Mouse (Mus musculus): Measurements from ENCODE around the gene Ccp110. TPM values are rescaled to one million over a fixed set of nuclear protein-coding genes. Genes with fewer than 3 reads are reported as not detected.

Gene Ccp110
- polyA plus RNA-seq, 1 experiment from 2014 or later = 19.6 TPM

- Histone ChIP-seq H3K27me3 (ENCODE audit: control insufficient read depth, insufficient read depth, low read length) (no peaks in the 10 kb centered on the region), H3K27ac (ENCODE audit: low read depth, low read length) (no peak overlapping the region), H3K36me3 (ENCODE audit: control insufficient read depth, insufficient read depth, low read length) (no peaks in the 10 kb centered on the region), H3K4me1 (ENCODE audit: control insufficient read depth, insufficient read depth, low read length) (no peaks in the 10 kb centered on the region), H3K4me2 (ENCODE audit: low read depth, low read length) (no peak overlapping the region), H3K4me3 (ENCODE audit: low read depth, low read length) (no peak overlapping the region), H3K9ac (replicated peaks; ENCODE audit: low read depth, low read length) (no peak overlapping the region), H3K9me3 (ENCODE audit: control insufficient read depth, low read length) (no peaks in the 10 kb centered on the region)
- 46% methylated on average over 1 of the region's 1 CpGs for WGBS
- ATAC-seq (ENCODE audit: low read depth) = no peak
These were observed 57.3 kb downstream of the Ccp110 start for GRCm38 (mm10) chr7:118769655-118770054.

DNA sequence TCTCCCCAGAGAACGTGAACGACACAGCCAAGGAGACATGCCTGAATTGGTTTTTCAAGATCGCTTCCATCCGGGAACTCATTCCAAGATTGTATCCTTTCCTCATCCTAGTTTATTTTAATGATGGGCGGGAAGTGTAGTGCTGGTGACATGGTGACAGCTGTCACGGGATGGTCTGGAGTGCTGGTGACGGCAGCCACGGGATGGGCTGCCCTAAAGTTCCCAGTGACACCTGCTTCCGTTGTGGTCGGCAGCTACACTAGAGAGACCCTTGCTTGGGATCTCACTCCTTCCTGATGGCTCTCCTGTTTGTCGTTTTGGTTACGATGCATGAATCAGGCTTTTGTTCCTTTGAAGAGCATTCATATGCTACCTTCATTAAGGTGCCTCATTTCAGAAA is 60.7 kb downstream of the Ccp110 start:
- Histone ChIP-seq H3K36me3 (ENCODE audit: control insufficient read depth, insufficient read depth, low read length) (peaks cover 12% of the 10 kb centered on the region; the same call in 1 of the 2 replicates), H3K4me2 (ENCODE audit: low read depth, low read length) (no peak overlapping the region)
- ATAC-seq (ENCODE audit: low read depth) = no peak

DNA sequence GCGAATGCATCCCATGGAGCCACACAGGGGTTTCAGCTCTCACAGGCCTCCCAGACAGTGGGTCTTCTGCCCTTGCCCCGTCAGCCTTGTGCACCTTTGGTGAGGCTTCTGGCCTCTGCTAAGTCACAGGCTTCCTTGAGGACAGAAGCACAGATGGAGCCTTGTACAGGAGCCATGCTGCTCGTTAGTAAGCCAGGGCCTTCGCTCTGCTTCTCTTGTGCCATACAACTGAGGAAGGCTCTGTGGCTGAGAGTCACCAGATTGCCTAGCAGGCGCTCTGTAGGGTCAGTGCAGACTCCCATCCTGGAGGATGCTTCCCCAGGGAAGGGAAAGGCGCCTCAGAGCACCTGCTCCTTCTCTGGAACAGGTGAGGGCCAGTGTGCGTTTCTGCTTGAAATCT is 63.6 kb downstream of the Ccp110 start:
- no peak overlapping the region for H3K9ac ChIP-seq (replicated peaks; ENCODE audit: low read depth, low read length)
- 78% methylated on average over 7 of the region's 7 CpGs for whole genome bisulfite sequencing
- peaks cover 19% of the 10 kb centered on the region; the same call in 1 of the 2 replicates for H3K36me3 ChIP-seq (ENCODE audit: control insufficient read depth, insufficient read depth, low read length)
- ATAC-seq (ENCODE audit: low read depth) = no peak
- no peak overlapping the region for H3K4me2 ChIP-seq (ENCODE audit: low read depth, low read length)
- H3K27ac ChIP-seq (ENCODE audit: low read depth, low read length) = no peak overlapping the region
- no peaks in the 10 kb centered on the region for H3K9me3 ChIP-seq (ENCODE audit: control insufficient read depth, low read length)
- no peak overlapping the region for H3K4me3 ChIP-seq (ENCODE audit: low read depth, low read length)
- no peaks in the 10 kb centered on the region for H3K4me1 ChIP-seq (ENCODE audit: control insufficient read depth, insufficient read depth, low read length)
- no peaks in the 10 kb centered on the region for H3K27me3 ChIP-seq (ENCODE audit: control insufficient read depth, insufficient read depth, low read length)

More for the DNA sequence above, 60.7 kb downstream of the Ccp110 start:
- no peak overlapping the region for H3K4me3 ChIP-seq (ENCODE audit: low read depth, low read length)
- no peaks in the 10 kb centered on the region for H3K4me1 ChIP-seq (ENCODE audit: control insufficient read depth, insufficient read depth, low read length)
- H3K27ac ChIP-seq (ENCODE audit: low read depth, low read length) = no peak overlapping the region
- H3K27me3 ChIP-seq (ENCODE audit: control insufficient read depth, insufficient read depth, low read length) = no peaks in the 10 kb centered on the region
- H3K9me3 ChIP-seq (ENCODE audit: control insufficient read depth, low read length) = no peaks in the 10 kb centered on the region
- H3K9ac ChIP-seq (replicated peaks; ENCODE audit: low read depth, low read length) = no peak overlapping the region
- WGBS = 81% methylated on average over 12 of the region's 12 CpGs

GRCm38 (mm10) chr7:118776491-118776890 is 64.1 kb downstream of the Ccp110 start:
- no peak overlapping the region for H3K4me2 ChIP-seq (ENCODE audit: low read depth, low read length)
- H3K36me3 ChIP-seq (ENCODE audit: control insufficient read depth, insufficient read depth, low read length) = peaks cover 22% of the 10 kb centered on the region; the same call in 1 of the 2 replicates
- no peaks in the 10 kb centered on the region for H3K27me3 ChIP-seq (ENCODE audit: control insufficient read depth, insufficient read depth, low read length)
- no peak for ATAC-seq (ENCODE audit: low read depth)
- H3K4me3 ChIP-seq (ENCODE audit: low read depth, low read length) = no peak overlapping the region
- H3K9me3 ChIP-seq (ENCODE audit: control insufficient read depth, low read length) = no peaks in the 10 kb centered on the region
- 71% methylated on average over 9 of the region's 9 CpGs for WGBS
- H3K9ac ChIP-seq (replicated peaks; ENCODE audit: low read depth, low read length) = no peak overlapping the region
- no peak overlapping the region for H3K27ac ChIP-seq (ENCODE audit: low read depth, low read length)
- H3K4me1 ChIP-seq (ENCODE audit: control insufficient read depth, insufficient read depth, low read length) = no peaks in the 10 kb centered on the region

DNA sequence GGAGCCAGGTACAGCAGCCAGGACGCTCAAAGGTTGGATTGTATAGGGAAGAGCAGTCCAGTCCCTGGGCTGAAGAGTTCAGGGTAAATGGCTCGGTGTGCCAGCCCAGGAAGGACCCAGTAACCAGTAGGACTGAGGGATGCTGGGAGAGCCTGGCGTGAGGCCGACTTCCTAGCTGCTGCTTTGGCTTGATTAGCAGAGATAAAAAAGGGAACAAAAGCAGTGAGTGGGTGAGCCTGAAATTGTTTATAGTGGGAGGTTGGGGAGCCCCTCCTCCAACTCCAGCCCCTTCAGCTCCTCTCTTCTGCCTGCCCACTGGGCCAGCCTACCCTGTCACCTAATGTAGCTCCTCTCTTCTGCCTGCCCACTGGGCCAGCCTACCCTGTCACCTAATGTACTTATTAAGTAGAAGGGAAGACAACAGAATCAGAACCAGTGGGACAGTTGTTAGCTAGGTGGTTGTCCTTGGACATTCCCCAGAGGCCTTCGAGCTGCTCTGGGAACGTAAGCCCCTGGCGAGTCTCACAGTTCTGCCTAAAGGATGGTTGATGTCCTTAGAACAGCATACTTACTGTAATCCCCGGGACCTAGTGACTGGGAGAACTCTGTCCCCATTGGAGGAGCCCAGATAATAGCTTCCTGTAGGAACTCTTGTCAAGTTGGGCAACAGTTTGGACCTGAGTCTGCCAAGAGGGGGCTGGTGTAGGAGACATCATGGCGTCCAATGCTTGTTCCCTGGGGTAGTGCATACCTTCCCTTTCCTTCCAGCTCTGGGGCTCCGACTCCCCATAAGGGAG is 65.4 kb downstream of the Ccp110 start:
- H3K4me2 ChIP-seq (ENCODE audit: low read depth, low read length) = no peak overlapping the region
- no peak for ATAC-seq (ENCODE audit: low read depth)
- whole genome bisulfite sequencing = 88% methylated on average over 10 of the region's 10 CpGs
- no peak overlapping the region for H3K9ac ChIP-seq (replicated peaks; ENCODE audit: low read depth, low read length)
- no peaks in the 10 kb centered on the region for H3K4me1 ChIP-seq (ENCODE audit: control insufficient read depth, insufficient read depth, low read length)
- no peak overlapping the region for H3K27ac ChIP-seq (ENCODE audit: low read depth, low read length)
- H3K9me3 ChIP-seq (ENCODE audit: control insufficient read depth, low read length) = no peaks in the 10 kb centered on the region
- H3K36me3 ChIP-seq (ENCODE audit: control insufficient read depth, insufficient read depth, low read length) = peaks cover 25% of the 10 kb centered on the region; the same call in 1 of the 2 replicates
- no peaks in the 10 kb centered on the region for H3K27me3 ChIP-seq (ENCODE audit: control insufficient read depth, insufficient read depth, low read length)
- no peak overlapping the region for H3K4me3 ChIP-seq (ENCODE audit: low read depth, low read length)

DNA sequence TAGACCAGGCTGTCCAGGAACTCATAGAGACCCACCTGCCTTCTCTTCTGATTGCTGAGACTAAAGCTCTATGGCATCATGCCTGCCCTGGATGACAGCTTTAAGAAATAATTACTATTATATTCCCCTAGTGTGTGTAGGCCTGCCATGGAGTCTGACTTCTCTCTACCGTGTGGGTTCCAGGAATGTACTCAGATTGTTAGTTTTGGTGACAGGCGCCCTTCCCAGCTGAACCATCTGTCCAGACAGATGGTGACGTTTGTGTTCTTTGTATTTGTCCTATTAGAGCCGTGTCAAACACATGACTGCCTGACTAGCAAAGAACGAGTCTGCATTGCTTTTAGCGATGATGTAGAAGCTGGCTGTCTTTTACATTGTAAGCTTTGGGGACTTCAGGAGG is 66.2 kb downstream of the Ccp110 start:
- Histone ChIP-seq H3K27ac (ENCODE audit: low read depth, low read length) (no peak overlapping the region), H3K9ac (replicated peaks; ENCODE audit: low read depth, low read length) (no peak overlapping the region), H3K4me2 (ENCODE audit: low read depth, low read length) (no peak overlapping the region), H3K36me3 (ENCODE audit: control insufficient read depth, insufficient read depth, low read length) (peaks cover 25% of the 10 kb centered on the region; the same call in 1 of the 2 replicates), H3K4me1 (ENCODE audit: control insufficient read depth, insufficient read depth, low read length) (no peaks in the 10 kb centered on the region), H3K4me3 (ENCODE audit: low read depth, low read length) (no peak overlapping the region), H3K9me3 (ENCODE audit: control insufficient read depth, low read length) (no peaks in the 10 kb centered on the region), H3K27me3 (ENCODE audit: control insufficient read depth, insufficient read depth, low read length) (no peaks in the 10 kb centered on the region)
- peak; percentile 69; the same call in 1 of the 2 replicates for ATAC-seq (ENCODE audit: low read depth)
- WGBS = 32% methylated on average over 6 of the region's 6 CpGs

DNA sequence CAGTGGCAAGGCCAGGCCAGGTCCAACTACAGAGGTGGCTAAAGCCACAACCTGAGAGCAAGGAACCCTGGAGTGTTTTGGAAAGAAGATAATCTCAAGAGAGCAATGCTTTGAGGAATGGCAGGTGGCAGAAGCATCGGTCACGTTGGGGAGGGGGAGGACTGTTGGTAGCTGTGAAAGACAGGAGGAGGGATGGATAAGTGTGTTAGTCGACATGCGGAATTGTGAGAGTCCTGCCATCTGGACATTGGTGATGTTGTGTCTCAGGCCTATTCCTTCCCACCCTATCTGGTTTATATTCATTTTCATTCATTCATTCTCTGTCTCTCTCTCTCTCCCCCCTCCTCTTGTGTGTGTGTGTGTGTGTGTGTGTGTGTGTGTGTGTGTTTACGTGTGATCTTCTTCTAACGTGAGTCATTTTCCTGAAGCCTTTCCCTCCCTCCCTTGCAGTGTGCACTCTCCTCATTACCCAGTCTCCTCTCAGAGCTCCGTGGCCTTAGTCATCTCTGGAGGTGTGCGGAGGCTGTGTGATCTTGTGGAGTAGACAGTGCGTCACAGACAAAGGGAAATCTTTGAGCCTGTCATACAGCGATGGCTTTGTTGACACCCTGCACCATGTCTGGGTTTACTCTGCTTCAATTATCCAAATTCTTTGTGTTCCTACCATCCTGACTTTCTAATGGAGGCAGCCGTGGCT is 71.1 kb downstream of the Ccp110 start:
- no peak for ATAC-seq (ENCODE audit: low read depth)
- H3K9ac ChIP-seq (replicated peaks; ENCODE audit: low read depth, low read length) = no peak overlapping the region

DNA sequence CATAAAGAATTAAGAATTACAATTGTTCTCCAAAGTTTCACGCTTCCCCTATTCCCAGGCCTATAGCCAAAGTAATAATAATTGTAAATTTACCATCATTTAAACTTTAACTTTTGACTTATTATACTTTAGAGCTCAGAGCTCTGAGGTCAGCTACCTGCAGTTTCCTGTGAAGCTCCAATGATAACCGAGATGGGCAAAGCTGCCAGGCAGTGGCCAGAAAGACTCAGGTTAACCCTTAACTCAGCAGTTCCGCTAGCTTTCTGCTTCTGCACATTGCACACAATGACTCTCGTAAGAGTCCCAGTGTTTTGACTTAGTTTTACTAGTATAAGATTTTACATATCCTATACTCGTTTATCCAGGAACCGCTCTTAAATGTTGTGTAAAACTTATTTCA is 73.7 kb downstream of the Ccp110 start:
- no peak for ATAC-seq (ENCODE audit: low read depth)
- H3K27ac ChIP-seq (ENCODE audit: low read depth, low read length) = no peak overlapping the region
- no peaks in the 10 kb centered on the region for H3K4me1 ChIP-seq (ENCODE audit: control insufficient read depth, insufficient read depth, low read length)
- no peaks in the 10 kb centered on the region for H3K9me3 ChIP-seq (ENCODE audit: control insufficient read depth, low read length)
- H3K36me3 ChIP-seq (ENCODE audit: control insufficient read depth, insufficient read depth, low read length) = peaks cover 35% of the 10 kb centered on the region
- H3K9ac ChIP-seq (replicated peaks; ENCODE audit: low read depth, low read length) = no peak overlapping the region
- no peaks in the 10 kb centered on the region for H3K27me3 ChIP-seq (ENCODE audit: control insufficient read depth, insufficient read depth, low read length)
- no peak overlapping the region for H3K4me3 ChIP-seq (ENCODE audit: low read depth, low read length)
- WGBS = 89% methylated on average over 6 of the region's 6 CpGs
- no peak overlapping the region for H3K4me2 ChIP-seq (ENCODE audit: low read depth, low read length)

More for the DNA sequence above, 71.1 kb downstream of the Ccp110 start:
- Histone ChIP-seq H3K4me2 (ENCODE audit: low read depth, low read length) (no peak overlapping the region), H3K27ac (ENCODE audit: low read depth, low read length) (no peak overlapping the region), H3K27me3 (ENCODE audit: control insufficient read depth, insufficient read depth, low read length) (no peaks in the 10 kb centered on the region), H3K4me3 (ENCODE audit: low read depth, low read length) (no peak overlapping the region), H3K9me3 (ENCODE audit: control insufficient read depth, low read length) (no peaks in the 10 kb centered on the region), H3K4me1 (ENCODE audit: control insufficient read depth, insufficient read depth, low read length) (no peaks in the 10 kb centered on the region), H3K36me3 (ENCODE audit: control insufficient read depth, insufficient read depth, low read length) (peaks cover 39% of the 10 kb centered on the region)
- WGBS = 90% methylated on average over 11 of the region's 11 CpGs
